Mouse (Mus musculus) midbrain, embryonic 16.5 days (tissue): ENCODE data around the gene Atoh8. TPM values are rescaled to one million over a fixed set of nuclear protein-coding genes. Genes with fewer than 3 reads are reported as not detected.

Experiments
- ATAC-seq: fragments of 200-750 bp; cut with Nextera tagmentation; 2 replicates; pipeline ENCODE4 v1.8.0; 2017; ENCODE audit warnings: moderate TSS enrichment
- H3K27ac ChIP-seq: fragments of 300-500 bp; sonication (generic); 2 replicates; pipeline ENCODE4 v1.5.1; 2014; ENCODE audit warnings: mild to moderate bottlenecking, low read length, mixed read lengths
- H3K27me3 ChIP-seq: fragments of 300-500 bp; sonication (generic); 2 replicates; pipeline ENCODE4 v1.6.1; 2014; ENCODE audit warnings: low read depth, low read length, mixed read lengths; ENCODE audit not compliant: control insufficient read depth, insufficient read depth
- H3K36me3 ChIP-seq: fragments of 300-500 bp; sonication (generic); 2 replicates; pipeline ENCODE4 v1.6.1; 2014; ENCODE audit warnings: mild to moderate bottlenecking, low read length, moderate library complexity, mixed read lengths; ENCODE audit not compliant: control insufficient read depth, insufficient read depth
- H3K4me1 ChIP-seq: fragments of 300-500 bp; sonication (generic); 2 replicates; pipeline ENCODE4 v1.6.1; 2014; ENCODE audit warnings: mild to moderate bottlenecking, low read length, mixed read lengths; ENCODE audit not compliant: control insufficient read depth, insufficient read depth
- H3K4me2 ChIP-seq: fragments of 300-500 bp; sonication (generic); 2 replicates; pipeline ENCODE4 v1.6.1; 2014; ENCODE audit warnings: mild to moderate bottlenecking, low read length, mixed read lengths
- H3K4me3 ChIP-seq: fragments of 300-500 bp; sonication (generic); 2 replicates; pipeline ENCODE4 v1.5.1; 2014; ENCODE audit warnings: low read depth, mild to moderate bottlenecking, low read length, moderate library complexity, mixed read lengths
- H3K9ac ChIP-seq: fragments of 300-500 bp; sonication (generic); 2 replicates; pipeline ENCODE4 v1.6.1; 2014; ENCODE audit warnings: low read depth, low read length, mixed read lengths
- H3K9me3 ChIP-seq: fragments of 300-500 bp; sonication (generic); replicated peaks from 2 replicates; pipeline ENCODE4 v1.6.1; 2014; ENCODE audit warnings: mild to moderate bottlenecking, low read length, mixed read lengths; ENCODE audit not compliant: control insufficient read depth, poor library complexity, severe bottlenecking
- WGBS: fragments of 180-500 bp; shearing (Covaris S2); extraction: QIAGEN DNeasy Blood & Tissue Kit; methylation state at CpG from one replicate; pipeline ENCODE4 v1.1.7; 2014; 5-methylcytosine and 5-hydroxymethylcytosine counted together
- polyA plus RNA-seq: library from polyadenylated mRNA; unstranded; fragments of >200 nt; fragmentation: Nextera tagmentation; extraction: Ambion mirVana; gene quantifications from 2 replicates; pipeline ENCODE4 v1.2.1, GENCODE M21; 2015

Gene Atoh8
- polyA plus RNA-seq, 1 experiment from 2014 or later = 1.8 TPM

- 0 out of 2 replicates have a peak, but pooled peaks cover under 1% of the 10 kb centered on the region for H3K4me1 ChIP-seq
Observed at GRCm38 (mm10) chr6:72273153-72273552, 37.8 kb upstream of the Atoh8 start.

GRCm38 (mm10) chr6:72272161-72272696 lies 36.9 kb upstream of the Atoh8 start:
- Histone ChIP-seq H3K36me3 (no peaks in the 10 kb centered on the region), H3K9ac (no peak overlapping the region), H3K4me3 (no peak overlapping the region), H3K27ac (no peak overlapping the region), H3K9me3 (no peaks in the 10 kb centered on the region), H3K4me1 (0 out of 2 replicates have a peak, but pooled peaks cover 2% of the 10 kb centered on the region), H3K27me3 (no peaks in the 10 kb centered on the region), H3K4me2 (no peak overlapping the region)
- ATAC-seq = no peak
- 84% methylated on average over 10 of the region's 10 CpGs for WGBS

More at GRCm38 (mm10) chr6:72273153-72273552, 37.8 kb upstream of the Atoh8 start:
- H3K4me2 ChIP-seq = no peak overlapping the region
- WGBS = 85% methylated on average over 6 of the region's 6 CpGs
- H3K27ac ChIP-seq = no peak overlapping the region
- H3K9ac ChIP-seq = no peak overlapping the region
- H3K36me3 ChIP-seq = no peaks in the 10 kb centered on the region
- no peaks in the 10 kb centered on the region for H3K9me3 ChIP-seq
- ATAC-seq = no peak
- H3K4me3 ChIP-seq = no peak overlapping the region
- H3K27me3 ChIP-seq = no peaks in the 10 kb centered on the region

GRCm38 (mm10) chr6:72270952-72271519 lies 35.7 kb upstream of the Atoh8 start:
- H3K9ac ChIP-seq = no peak overlapping the region
- WGBS = 84% methylated on average over 11 of the region's 11 CpGs
- no peak overlapping the region for H3K4me3 ChIP-seq
- H3K27me3 ChIP-seq = no peaks in the 10 kb centered on the region
- no peaks in the 10 kb centered on the region for H3K36me3 ChIP-seq
- no peak for ATAC-seq
- no peaks in the 10 kb centered on the region for H3K9me3 ChIP-seq
- 0 out of 2 replicates have a peak, but pooled peaks cover 2% of the 10 kb centered on the region for H3K4me1 ChIP-seq
- no peak overlapping the region for H3K4me2 ChIP-seq
- H3K27ac ChIP-seq = no peak overlapping the region

- H3K27ac ChIP-seq = no peak overlapping the region
- H3K4me2 ChIP-seq = no peak overlapping the region
- ATAC-seq = no peak
- no peaks in the 10 kb centered on the region for H3K36me3 ChIP-seq
- H3K4me1 ChIP-seq = 0 out of 2 replicates have a peak, but pooled peaks cover 2% of the 10 kb centered on the region
- H3K4me3 ChIP-seq = no peak overlapping the region
- 92% methylated on average over 5 of the region's 5 CpGs for WGBS
- no peaks in the 10 kb centered on the region for H3K27me3 ChIP-seq
- no peak overlapping the region for H3K9ac ChIP-seq
- H3K9me3 ChIP-seq = no peaks in the 10 kb centered on the region
Observed at GRCm38 (mm10) chr6:72270258-72270657, 34.9 kb upstream of the Atoh8 start.

- no peak for ATAC-seq
- WGBS = 64% methylated on average over 9 of the region's 9 CpGs
- H3K27me3 ChIP-seq = no peaks in the 10 kb centered on the region
- no peaks in the 10 kb centered on the region for H3K9me3 ChIP-seq
- H3K4me1 ChIP-seq = 0 out of 2 replicates have a peak, but pooled peaks cover 2% of the 10 kb centered on the region
- no peak overlapping the region for H3K9ac ChIP-seq
- H3K4me2 ChIP-seq = no peak overlapping the region
- no peak overlapping the region for H3K27ac ChIP-seq
- H3K4me3 ChIP-seq = no peak overlapping the region
- no peaks in the 10 kb centered on the region for H3K36me3 ChIP-seq
Observed at GRCm38 (mm10) chr6:72268149-72268847, 32.9 kb upstream of the Atoh8 start.

GRCm38 (mm10) chr6:72265664-72266063 lies 30.3 kb upstream of the Atoh8 start:
- peaks cover 2% of the 10 kb centered on the region; the same call in 1 of the 2 replicates for H3K4me1 ChIP-seq
- 80% methylated on average over 6 of the region's 6 CpGs for WGBS
- no peaks in the 10 kb centered on the region for H3K36me3 ChIP-seq
- no peak overlapping the region for H3K27ac ChIP-seq
- H3K27me3 ChIP-seq = no peaks in the 10 kb centered on the region
- H3K4me3 ChIP-seq = no peak overlapping the region
- ATAC-seq = no peak
- H3K4me2 ChIP-seq = no peak overlapping the region
- H3K9ac ChIP-seq = no peak overlapping the region
- H3K9me3 ChIP-seq = no peaks in the 10 kb centered on the region

- ATAC-seq = no peak
- no peak overlapping the region for H3K9ac ChIP-seq
Observed at GRCm38 (mm10) chr6:72263679-72264265, 28.4 kb upstream of the Atoh8 start.

GRCm38 (mm10) chr6:72261683-72262320 lies 26.4 kb upstream of the Atoh8 start:
- peak; percentile 50; the same call in 1 of the 2 replicates for ATAC-seq
- no peak overlapping the region for H3K9ac ChIP-seq
- H3K27ac ChIP-seq = no peak overlapping the region
- no peak overlapping the region for H3K4me2 ChIP-seq
- no peaks in the 10 kb centered on the region for H3K27me3 ChIP-seq
- H3K9me3 ChIP-seq = no peaks in the 10 kb centered on the region
- H3K4me1 ChIP-seq = no peaks in the 10 kb centered on the region; the same call in 1 of the 2 replicates
- WGBS = 78% methylated on average over 12 of the region's 12 CpGs
- H3K36me3 ChIP-seq = no peaks in the 10 kb centered on the region
- no peak overlapping the region for H3K4me3 ChIP-seq

More at GRCm38 (mm10) chr6:72263679-72264265, 28.4 kb upstream of the Atoh8 start:
- WGBS = 67% methylated on average over 5 of the region's 5 CpGs
- H3K27me3 ChIP-seq = no peaks in the 10 kb centered on the region
- H3K4me2 ChIP-seq = no peak overlapping the region
- H3K9me3 ChIP-seq = no peaks in the 10 kb centered on the region
- peaks cover 2% of the 10 kb centered on the region; the same call in 1 of the 2 replicates for H3K4me1 ChIP-seq
- no peak overlapping the region for H3K27ac ChIP-seq
- H3K4me3 ChIP-seq = no peak overlapping the region
- H3K36me3 ChIP-seq = no peaks in the 10 kb centered on the region
